8 mouse cellular contexts compared by ENCODE assay signal in genomic region chr11:105153068-105153833, GRCm38 (mm10). TPM values are rescaled to one million over a fixed set of nuclear protein-coding genes. Genes with fewer than 3 reads are reported as not detected.
DNase-seq lines count a peak whose midpoint lies in the region; ATAC-seq and TF ChIP-seq lines count a peak whose summit lies in the region.

No protein-coding gene starts in this region.

- no peaks in the 10 kb centered on the region for H3K36me3 ChIP-seq in thymus, adult 2 months (ENCODE audit: control insufficient read depth, insufficient read depth, low read length)
- no peaks in the 10 kb centered on the region for H3K36me3 ChIP-seq in lung, embryonic 16.5 days (ENCODE audit: control insufficient read depth, insufficient read depth, low read length)

- peak overlapping the region; percentile 41 for H3K9ac ChIP-seq in lung, embryonic 16.5 days (ENCODE audit: low read length)

- 61% methylated on average over 12 of the region's 12 CpGs for WGBS in thymus, adult 2 months
- WGBS in lung, embryonic 16.5 days, result 11% methylated on average over 12 of the region's 12 CpGs
- 13% methylated on average over 12 of the region's 12 CpGs for WGBS in cerebellum, adult 2 months

- no peaks in the 10 kb centered on the region for H3K27me3 ChIP-seq in thymus, adult 2 months (ENCODE audit: control insufficient read depth, insufficient read depth, low read length)
- H3K27me3 ChIP-seq in lung, embryonic 16.5 days (ENCODE audit: control insufficient read depth, insufficient read depth, low read depth, low read length), result no peaks in the 10 kb centered on the region
- no peaks in the 10 kb centered on the region for H3K27me3 ChIP-seq in cerebellum, adult 2 months (ENCODE audit: control insufficient read depth, insufficient read depth, low read length)

- H3K27ac ChIP-seq in thymus, adult 2 months (ENCODE audit: control insufficient read depth, insufficient read depth, low read length), result no peak overlapping the region
- H3K27ac ChIP-seq in lung, embryonic 16.5 days (ENCODE audit: low read length), result peak overlapping the region; percentile 71
- H3K27ac ChIP-seq in cerebellum, adult 2 months (ENCODE audit: insufficient read depth, low read length), result no peak overlapping the region

- no peak for TF ChIP-seq CTCF in thymus, adult 2 months (IDR thresholded peaks at IDR 0.05; ENCODE audit: borderline replicate concordance, control insufficient read depth, extremely low read depth, insufficient read depth, low read length, poor library complexity)
- TF ChIP-seq CTCF in cerebellum, adult 2 months (IDR thresholded peaks at IDR 0.05; ENCODE audit: borderline replicate concordance, insufficient read depth, low read depth, low read length), result no peak

- H3K4me1 ChIP-seq in thymus, adult 2 months (replicated peaks; ENCODE audit: control insufficient read depth, insufficient read depth, low read length), result peaks cover 27% of the 10 kb centered on the region
- peaks cover 21% of the 10 kb centered on the region for H3K4me1 ChIP-seq in lung, embryonic 16.5 days (replicated peaks; ENCODE audit: control insufficient read depth, insufficient read depth, low read length)
- no peaks in the 10 kb centered on the region for H3K4me1 ChIP-seq in cerebellum, adult 2 months (ENCODE audit: control insufficient read depth, insufficient read depth, low read length)

- peak overlapping the region; percentile 38 for H3K4me2 ChIP-seq in lung, embryonic 16.5 days (ENCODE audit: low read depth, low read length)

- peak; percentile 86 for ATAC-seq in lung, embryonic 16.5 days (ENCODE audit: low read depth)

- H3K9me3 ChIP-seq in lung, embryonic 16.5 days (ENCODE audit: control insufficient read depth, low read length), result no peaks in the 10 kb centered on the region

- no peak for TF ChIP-seq POLR2A in thymus, adult 2 months (IDR thresholded peaks at IDR 0.05; ENCODE audit: control insufficient read depth, extremely low read depth, insufficient read depth, low read length, poor library complexity)
- no peak for TF ChIP-seq POLR2A in cerebellum, adult 2 months (IDR thresholded peaks at IDR 0.05; ENCODE audit: borderline replicate concordance, insufficient read depth, low read length)

- peak; percentile 21 for DNase-seq in thymus, postnatal 0 days (ENCODE audit: low spot score)
- no peak for DNase-seq in thymus, adult 2 months
- peak; percentile 10 to 14 for DNase-seq in heart, adult 9 months (ENCODE audit: low spot score in 2 of 2)
- DNase-seq in kidney, adult 8-10 months, result peak; percentile 50 to 61
- peak; percentile 44 for DNase-seq in spleen, adult 12 weeks (ENCODE audit: low spot score)
- DNase-seq in gastrocnemius, adult 18-20 months (ENCODE audit: low spot score), result no peak
- no peak for DNase-seq in cerebellum, adult 2 months

- H3K4me3 ChIP-seq in thymus, adult 2 months (ENCODE audit: control insufficient read depth, insufficient read depth, low read length), result no peak overlapping the region
- H3K4me3 ChIP-seq in lung, embryonic 16.5 days (ENCODE audit: low read length), result no peak overlapping the region
- H3K4me3 ChIP-seq in cerebellum, adult 2 months (replicated peaks; ENCODE audit: insufficient read depth, low read depth, low read length), result no peak overlapping the region

RNA-seq across cellular contexts. Expression of gene Gm10842, which starts 6.6 kb away (rescaled TPM):
- polyA plus RNA-seq in thymus, postnatal 0 days (2015; fragmentation: Nextera tagmentation; extraction: Ambion mirVana), result not detected in 2 replicates
- not detected in 2 replicates for polyA plus RNA-seq in thymus, adult 2 months (2012; rRNA removed)
- not detected in 2 replicates for polyA plus RNA-seq in lung, embryonic 16.5 days (2015; fragmentation: Nextera tagmentation; extraction: Ambion mirVana)
- not detected for total RNA-seq in gastrocnemius, adult 18-20 months (2021)
- not detected in 2 replicates for polyA plus RNA-seq in cerebellum, adult 2 months (2012; rRNA removed)

RNA-seq across cellular contexts. Expression of gene Tlk2, which starts 25.4 kb away (rescaled TPM):
- 18.3 and 19.1 TPM in 2 replicates for polyA plus RNA-seq in thymus, postnatal 0 days (2015; fragmentation: Nextera tagmentation; extraction: Ambion mirVana)
- polyA plus RNA-seq in thymus, adult 2 months (2012; rRNA removed), result 28.6 and 31.6 TPM in 2 replicates
- 11.6 and 12.7 TPM in 2 replicates for polyA plus RNA-seq in lung, embryonic 16.5 days (2015; fragmentation: Nextera tagmentation; extraction: Ambion mirVana)
- 10 to 100 TPM; 37.5 to 40.0 TPM for total RNA-seq in gastrocnemius, adult 18-20 months (2021)
- 44.6 and 48.7 TPM in 2 replicates for polyA plus RNA-seq in cerebellum, adult 2 months (2012; rRNA removed)

RNA-seq across cellular contexts. Expression of gene Mettl2, which starts 27.0 kb away (rescaled TPM):
- 23.3 and 29.7 TPM in 2 replicates for polyA plus RNA-seq in thymus, postnatal 0 days (2015; fragmentation: Nextera tagmentation; extraction: Ambion mirVana)
- 20.2 and 20.4 TPM in 2 replicates for polyA plus RNA-seq in thymus, adult 2 months (2012; rRNA removed)
- polyA plus RNA-seq in lung, embryonic 16.5 days (2015; fragmentation: Nextera tagmentation; extraction: Ambion mirVana), result 32.9 and 33.0 TPM in 2 replicates
- total RNA-seq in gastrocnemius, adult 18-20 months (2021), result 1 to 10 TPM; 7.4 to 7.7 TPM
- polyA plus RNA-seq in cerebellum, adult 2 months (2012; rRNA removed), result 26.2 and 27.9 TPM in 2 replicates

Comparison
In these comparisons a context has a peak if more than half of its experiments do, and no peak if none do; other contexts are left out.
1. DNase-seq: peak in thymus, postnatal 0 days (single experiment), heart, adult 9 months (2 of 2), kidney, adult 8-10 months (2 of 2) and spleen, adult 12 weeks (single experiment); none in thymus, adult 2 months (single experiment), gastrocnemius, adult 18-20 months (single experiment) and cerebellum, adult 2 months (0 of 2).